Mouse (Mus musculus) erythroblast, embryonic 14.5 days (primary cell): ENCODE measurements around the gene Cdk1.

Experiments used
- GATA1 ChIP-seq: IDR thresholded peaks from 2 replicates; pipeline ENCODE4 v1.6.1; 2012; ENCODE audit warnings: low read length, inconsistent platforms, mixed read lengths
- TAL1 ChIP-seq: IDR thresholded peaks from 3 replicates; pipeline ENCODE4 v1.6.1; 2012; ENCODE audit warnings: low read length, inconsistent platforms, mixed read lengths

DNA sequence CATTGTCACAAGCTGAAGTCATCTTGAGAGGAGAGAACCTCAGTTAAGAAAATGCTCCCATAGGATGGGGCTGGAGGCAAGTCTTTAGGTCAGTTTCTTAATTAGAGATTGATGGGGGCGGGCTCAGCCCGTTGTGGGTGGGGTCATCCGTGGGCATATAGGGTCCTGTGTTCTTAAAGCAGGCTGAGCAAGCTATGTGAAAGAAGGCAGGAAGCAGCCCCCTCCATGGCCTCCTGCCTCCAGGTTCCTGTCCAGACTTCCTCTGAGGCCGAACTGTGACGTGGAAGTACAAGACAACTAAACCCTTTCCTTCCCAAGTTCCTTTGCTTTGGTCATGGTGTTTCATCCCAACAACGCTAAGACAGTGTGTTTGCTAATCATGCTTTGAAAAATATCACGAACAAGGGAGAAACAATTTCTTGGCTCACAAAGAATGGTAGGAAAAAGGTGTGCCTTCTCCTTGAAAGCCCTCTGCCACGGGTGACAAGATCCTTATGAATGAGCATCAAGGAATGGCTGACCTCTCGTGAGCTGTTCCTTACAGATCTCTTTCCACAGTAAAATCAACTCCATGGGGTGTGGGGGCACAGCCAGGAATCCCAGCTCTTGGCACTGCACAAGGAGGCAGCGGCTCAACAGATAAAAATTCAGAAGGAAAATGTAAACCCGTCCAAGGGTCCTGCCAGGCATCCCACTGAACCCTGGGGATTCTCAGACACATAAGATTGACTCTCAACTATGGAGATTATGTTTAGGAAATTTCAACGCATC lies 1.5 kb downstream of the Cdk1 start:
- no peak for TF ChIP-seq TAL1
- TF ChIP-seq GATA1, result no peak
